Mouse (Mus musculus) hindbrain, embryonic 10.5 days (tissue): Measurements from ENCODE around the gene Eif2ak4. TPM values are rescaled to one million over a fixed set of nuclear protein-coding genes. Genes with fewer than 3 reads are reported as not detected.

Experiments used
- DNase-seq: peaks from one replicate; pipeline ENCODE4 v3.0.0-alpha.2; 2017; ENCODE audit warnings: low spot score
- H3K27ac ChIP-seq: fragments of 300-500 bp; sonication (generic); 2 replicates; pipeline ENCODE4 v1.5.1; 2016; ENCODE audit warnings: mild to moderate bottlenecking, moderate library complexity
- H3K27me3 ChIP-seq: fragments of 300-500 bp; sonication (generic); 2 replicates; pipeline ENCODE4 v1.6.1; 2016; ENCODE audit warnings: mild to moderate bottlenecking; ENCODE audit not compliant: poor library complexity, insufficient read depth, severe bottlenecking
- H3K36me3 ChIP-seq: fragments of 300-500 bp; sonication (generic); 2 replicates; pipeline ENCODE4 v1.6.1; 2016; ENCODE audit warnings: mild to moderate bottlenecking, moderate library complexity
- H3K4me1 ChIP-seq: fragments of 300-500 bp; sonication (generic); replicated peaks from 2 replicates; pipeline ENCODE4 v1.6.1; 2016; ENCODE audit warnings: mild to moderate bottlenecking
- H3K4me3 ChIP-seq: fragments of 300-500 bp; sonication (generic); 2 replicates; pipeline ENCODE4 v1.5.1; 2016; ENCODE audit warnings: mild to moderate bottlenecking, moderate library complexity
- H3K9me3 ChIP-seq: fragments of 300-500 bp; sonication (generic); 2 replicates; pipeline ENCODE4 v1.6.1; 2016; ENCODE audit warnings: mild to moderate bottlenecking, moderate library complexity
- WGBS: fragments of 180-500 bp; shearing (Covaris S2); methylation state at CpG from one replicate; pipeline ENCODE4 v1.1.7; 2016; 5-methylcytosine and 5-hydroxymethylcytosine counted together
- polyA plus RNA-seq: library from polyadenylated mRNA; unstranded; fragments of >200 nt; fragmentation: Nextera tagmentation; extraction: Ambion mirVana; gene quantifications from 2 replicates; pipeline ENCODE4 v1.2.1, GENCODE M21; 2016

The Eif2ak4 gene
- 11.4 and 14.2 TPM in 2 replicates for polyA plus RNA-seq

GRCm38 (mm10) chr2:118388341-118389335, at the start of gene Eif2ak4:
Eif2ak4 (plus strand) TSS chr2:118388618.
- peak; percentile 97 for DNase-seq
- no peaks in the 10 kb centered on the region for H3K36me3 ChIP-seq
- no peaks in the 10 kb centered on the region for H3K9me3 ChIP-seq
- WGBS = under 1% methylated on average over 61 of the region's 61 CpGs
- peak within 1 kb of the TSS; percentile 94 for H3K27ac ChIP-seq
- H3K4me3 ChIP-seq = peak within 1 kb of the TSS; percentile 77
- H3K27me3 ChIP-seq = peaks cover 3% of the 10 kb centered on the region; the same call in 1 of the 2 replicates
- peaks cover 22% of the 10 kb centered on the region for H3K4me1 ChIP-seq

GRCm38 (mm10) chr2:118341295-118341694, 47.1 kb upstream of the Eif2ak4 start:
- Histone ChIP-seq H3K4me3 (no peak overlapping the region), H3K27me3 (no peaks in the 10 kb centered on the region), H3K27ac (no peak overlapping the region), H3K36me3 (no peaks in the 10 kb centered on the region), H3K9me3 (no peaks in the 10 kb centered on the region), H3K4me1 (peaks cover 9% of the 10 kb centered on the region; the same call in 1 of the 2 replicates)
- 88% methylated on average over 7 of the region's 7 CpGs for WGBS
- DNase-seq = no peak

GRCm38 (mm10) chr2:118343897-118344296, 44.5 kb upstream of the Eif2ak4 start:
- Histone ChIP-seq H3K4me3 (no peak overlapping the region), H3K9me3 (no peaks in the 10 kb centered on the region), H3K36me3 (no peaks in the 10 kb centered on the region), H3K27me3 (no peaks in the 10 kb centered on the region), H3K4me1 (peaks cover 9% of the 10 kb centered on the region; the same call in 1 of the 2 replicates), H3K27ac (no peak overlapping the region)
- 80% methylated on average over 3 of the region's 3 CpGs for WGBS
- DNase-seq = no peak

- DNase-seq = no peak
- Histone ChIP-seq H3K36me3 (no peaks in the 10 kb centered on the region), H3K4me3 (no peak overlapping the region), H3K9me3 (no peaks in the 10 kb centered on the region), H3K27ac (no peak overlapping the region), H3K27me3 (no peaks in the 10 kb centered on the region), H3K4me1 (peaks cover 9% of the 10 kb centered on the region; the same call in 1 of the 2 replicates)
- WGBS = 57% methylated on average over 1 of the region's 1 CpGs
Measured at GRCm38 (mm10) chr2:118345535-118345934, 42.9 kb upstream of the Eif2ak4 start.

DNA sequence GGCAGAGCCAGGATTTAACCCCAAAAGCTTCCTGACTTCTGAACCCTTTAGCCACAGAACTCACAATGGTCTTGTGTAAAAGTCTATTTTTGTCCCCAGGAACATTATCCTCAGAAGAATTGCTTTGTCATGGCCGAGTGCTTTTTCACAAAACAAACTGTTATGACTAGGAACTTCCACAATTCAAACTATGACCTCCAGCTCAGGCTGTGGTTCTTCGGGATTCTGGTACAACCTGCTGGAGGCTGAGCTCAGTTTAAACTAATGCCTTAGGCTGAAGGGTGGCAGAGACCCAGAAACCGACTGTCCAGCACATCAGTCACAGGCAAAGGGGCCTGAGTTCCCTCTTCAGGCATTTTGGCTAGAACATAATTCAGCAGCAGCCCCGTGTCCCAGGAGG, 34.9 kb upstream of the Eif2ak4 start:
- peak overlapping the region; percentile 30; the same call in 1 of the 2 replicates for H3K27ac ChIP-seq
- H3K36me3 ChIP-seq = no peaks in the 10 kb centered on the region
- H3K4me3 ChIP-seq = no peak overlapping the region
- H3K9me3 ChIP-seq = no peaks in the 10 kb centered on the region
- DNase-seq = no peak
- H3K27me3 ChIP-seq = no peaks in the 10 kb centered on the region
- H3K4me1 ChIP-seq = peaks cover 31% of the 10 kb centered on the region
- 34% methylated on average over 4 of the region's 4 CpGs for WGBS

GRCm38 (mm10) chr2:118353916-118354403, 34.5 kb upstream of the Eif2ak4 start:
- Histone ChIP-seq H3K27me3 (no peaks in the 10 kb centered on the region), H3K9me3 (no peaks in the 10 kb centered on the region), H3K27ac (peak overlapping the region; percentile 30; the same call in 1 of the 2 replicates), H3K36me3 (no peaks in the 10 kb centered on the region), H3K4me3 (no peak overlapping the region), H3K4me1 (peaks cover 31% of the 10 kb centered on the region)
- 68% methylated on average over 4 of the region's 4 CpGs for WGBS
- no peak for DNase-seq

DNA sequence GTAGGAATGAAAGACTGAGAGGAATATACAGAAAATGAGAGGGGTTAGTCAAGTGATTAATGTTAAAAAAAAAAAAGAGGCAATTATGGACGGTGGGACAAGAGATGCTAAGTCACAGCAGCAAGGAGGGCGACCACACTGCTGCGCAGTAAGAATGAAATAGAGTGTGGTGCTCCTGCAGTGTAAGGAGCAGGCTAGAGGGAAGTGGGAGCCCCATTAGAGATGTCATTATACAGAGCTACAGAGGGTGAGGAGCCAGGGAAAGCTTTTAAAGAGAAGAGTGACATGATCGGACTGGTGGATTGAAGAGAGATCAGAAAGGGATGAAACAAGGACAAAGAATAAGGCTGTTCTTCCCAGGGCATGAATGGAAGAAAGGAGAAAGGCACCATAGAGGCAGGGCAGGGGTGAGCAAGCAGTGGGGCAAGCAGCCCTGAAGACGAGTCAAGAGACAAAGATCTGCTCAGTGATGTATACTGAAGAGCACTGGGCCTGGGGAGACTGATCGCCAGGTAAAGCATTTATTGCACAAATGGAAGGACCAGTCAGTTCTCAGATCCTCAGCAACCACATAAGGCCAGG, 33.2 kb upstream of the Eif2ak4 start:
- Histone ChIP-seq H3K4me1 (peaks cover 31% of the 10 kb centered on the region), H3K36me3 (no peaks in the 10 kb centered on the region), H3K27me3 (no peaks in the 10 kb centered on the region), H3K9me3 (no peaks in the 10 kb centered on the region), H3K27ac (0 out of 2 replicates have a peak overlapping the region, but pooled peaks have one; percentile 54), H3K4me3 (no peak overlapping the region)
- no peak for DNase-seq
- WGBS = 45% methylated on average over 6 of the region's 6 CpGs

- Histone ChIP-seq H3K4me1 (peaks cover 18% of the 10 kb centered on the region), H3K27ac (no peak overlapping the region), H3K9me3 (no peaks in the 10 kb centered on the region), H3K4me3 (no peak overlapping the region), H3K36me3 (no peaks in the 10 kb centered on the region), H3K27me3 (peaks cover 68% of the 10 kb centered on the region)
- DNase-seq = no peak
- whole genome bisulfite sequencing = 65% methylated on average over 1 of the region's 1 CpGs
Measured at GRCm38 (mm10) chr2:118371841-118372240, 16.6 kb upstream of the Eif2ak4 start.

DNA sequence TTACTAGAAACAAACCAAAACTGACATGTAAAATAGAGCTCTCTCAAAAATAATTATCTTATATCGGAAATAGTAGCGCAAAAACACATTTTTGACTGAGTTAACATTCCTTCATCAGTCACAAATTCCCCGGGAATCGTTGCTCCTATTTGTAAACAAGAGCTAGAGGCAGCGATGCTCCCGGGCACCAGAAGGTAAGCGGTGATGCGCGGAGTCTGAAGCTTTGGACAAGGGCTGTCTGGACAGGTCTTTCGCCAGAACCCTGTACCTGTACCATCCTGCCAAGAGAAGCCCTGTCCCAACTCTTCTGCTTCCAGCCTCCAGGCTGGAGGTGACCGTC, 15.9 kb upstream of the Eif2ak4 start:
- 9% methylated on average over 11 of the region's 11 CpGs for WGBS
- peaks cover 68% of the 10 kb centered on the region for H3K27me3 ChIP-seq
- no peak for DNase-seq
- H3K27ac ChIP-seq = peak overlapping the region; percentile 84; the same call in 1 of the 2 replicates
- no peaks in the 10 kb centered on the region for H3K9me3 ChIP-seq
- H3K36me3 ChIP-seq = no peaks in the 10 kb centered on the region
- H3K4me1 ChIP-seq = peaks cover 18% of the 10 kb centered on the region
- peak overlapping the region; percentile 62 for H3K4me3 ChIP-seq

DNA sequence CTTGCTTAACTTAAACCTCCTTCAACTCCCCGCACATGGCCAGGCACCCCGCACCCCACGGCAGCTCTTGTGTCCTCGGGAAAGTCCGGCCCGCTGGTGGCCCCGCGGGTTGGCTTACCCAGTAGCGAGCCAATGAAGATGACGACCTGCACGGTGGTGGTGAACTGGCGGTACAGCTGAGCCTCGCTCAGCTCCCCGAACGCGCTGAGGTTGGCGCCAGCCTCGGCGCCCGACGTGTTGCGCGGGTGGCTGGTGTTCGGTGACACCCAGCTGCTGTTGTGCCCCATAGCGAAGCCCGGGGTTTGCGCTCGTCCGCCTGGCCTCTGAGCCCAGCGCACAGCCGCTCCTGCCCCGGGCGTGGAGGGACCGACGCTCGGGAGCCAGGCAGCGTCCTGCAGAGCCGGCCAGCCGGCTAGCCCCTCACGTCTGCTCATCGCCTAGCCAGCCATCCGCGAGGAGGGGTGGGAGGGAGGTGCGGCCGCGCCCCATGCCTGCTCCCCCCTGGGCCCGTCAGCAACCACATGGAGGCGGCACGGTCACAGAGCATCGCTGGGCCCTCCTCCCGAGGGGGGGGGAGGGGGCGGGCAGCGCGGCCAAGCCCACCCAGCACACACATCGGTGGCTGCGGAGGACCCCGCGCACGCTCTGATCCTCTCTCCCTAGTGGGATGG, 15.4 kb upstream of the Eif2ak4 start, which contains the start of gene Gpr176:
Gene Gpr176, minus strand, starts transcription at position 519 of the 671 bp plus-strand sequence.
- H3K27ac ChIP-seq = peak within 1 kb of the TSS; percentile 84
- H3K27me3 ChIP-seq = peaks cover 69% of the 10 kb centered on the region
- H3K4me3 ChIP-seq = peak within 1 kb of the TSS; percentile 62
- peak; percentile 66 for DNase-seq
- H3K9me3 ChIP-seq = no peaks in the 10 kb centered on the region
- no peaks in the 10 kb centered on the region for H3K36me3 ChIP-seq
- H3K4me1 ChIP-seq = peaks cover 18% of the 10 kb centered on the region
- under 1% methylated on average over 58 of the region's 59 CpGs for WGBS

DNA sequence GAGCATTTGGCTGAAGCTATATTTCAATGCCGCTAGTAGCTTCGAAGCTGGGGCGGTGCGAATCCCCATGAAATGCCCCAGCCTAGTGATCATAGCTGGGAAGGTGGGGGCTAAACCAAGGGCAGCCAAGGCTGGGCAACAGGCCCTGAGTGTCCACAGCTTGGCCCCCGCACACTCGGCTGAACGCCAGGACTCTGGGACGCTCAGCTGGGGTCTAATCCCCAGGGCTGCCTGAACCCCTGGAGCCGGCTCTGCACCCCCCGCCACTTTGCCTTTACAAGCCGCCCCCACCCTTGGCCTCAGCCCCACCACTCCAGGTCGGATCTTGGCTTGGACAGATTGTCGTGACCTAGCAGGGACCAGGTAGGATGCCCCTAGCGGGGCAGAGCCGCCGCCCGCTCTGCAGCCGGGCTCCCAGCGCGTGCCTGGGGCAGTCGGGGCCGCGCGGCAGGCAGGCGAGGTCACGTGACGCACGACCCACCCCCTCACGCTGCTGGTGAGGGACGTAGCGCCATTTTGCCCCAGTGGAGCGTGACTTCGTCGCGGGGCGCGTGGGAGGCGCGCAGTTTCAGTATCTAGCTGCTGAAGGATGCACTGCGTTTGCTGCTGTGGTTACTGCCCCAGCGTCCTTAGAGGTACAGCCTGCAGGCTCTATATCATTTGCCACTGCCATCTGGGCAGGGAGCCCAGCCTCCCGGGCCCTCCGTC, 14.7 kb upstream of the Eif2ak4 start:
- H3K36me3 ChIP-seq = no peaks in the 10 kb centered on the region
- peak overlapping the region; percentile 62 for H3K4me3 ChIP-seq
- WGBS = 3% methylated on average over 43 of the region's 43 CpGs
- H3K27ac ChIP-seq = peak overlapping the region; percentile 84
- peaks cover 72% of the 10 kb centered on the region for H3K27me3 ChIP-seq
- H3K9me3 ChIP-seq = no peaks in the 10 kb centered on the region
- peak; percentile 87 for DNase-seq
- peaks cover 18% of the 10 kb centered on the region for H3K4me1 ChIP-seq

DNA sequence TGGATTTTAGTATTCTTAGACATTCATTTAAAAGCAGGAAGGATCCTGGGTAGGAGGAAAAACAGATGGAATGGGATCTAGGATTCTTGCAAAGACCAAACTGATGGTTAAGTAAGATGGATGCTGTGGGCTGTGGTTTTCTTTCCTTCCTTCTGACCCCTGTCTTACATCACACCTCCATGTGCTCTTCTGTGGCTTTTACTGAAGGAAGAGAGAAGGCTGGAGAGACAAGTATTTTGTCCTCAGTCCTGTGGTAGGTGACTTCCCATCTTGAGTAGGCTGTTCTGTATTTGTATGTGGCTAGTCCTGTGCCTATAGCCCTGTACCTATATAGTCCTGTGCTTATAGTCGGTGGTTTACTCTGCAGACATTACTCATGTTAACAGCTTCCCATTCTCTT, 12.9 kb upstream of the Eif2ak4 start:
- 76% methylated on average over 1 of the region's 1 CpGs for WGBS
- no peaks in the 10 kb centered on the region for H3K9me3 ChIP-seq
- H3K27ac ChIP-seq = no peak overlapping the region
- DNase-seq = no peak
- peaks cover 57% of the 10 kb centered on the region for H3K27me3 ChIP-seq
- H3K36me3 ChIP-seq = no peaks in the 10 kb centered on the region
- peaks cover 18% of the 10 kb centered on the region for H3K4me1 ChIP-seq
- H3K4me3 ChIP-seq = no peak overlapping the region
